ENCODE assay signal across 22 mouse cellular contexts in genomic region chr14:59616802-59617201, GRCm38 (mm10).
"Had no signal": no experiment of that assay in that cellular context is flagged by ENCODE, and none has a peak within 500 bp of the region (broad histone marks: within the 10 kb centered on the region; RNA-seq: fewer than 3 reads in every experiment).

No protein-coding gene starts in this region.

- ATAC-seq: hindbrain, postnatal 0 days; liver, embryonic 12.5 days had no signal

- H3K4me3 ChIP-seq: heart, embryonic 13.5 days; heart, embryonic 15.5 days; hindbrain, embryonic 13.5 days; hindbrain, embryonic 15.5 days; layer of hippocampus, adult 2 months; limb, embryonic 13.5 days; limb, embryonic 15.5 days; liver, embryonic 12.5 days had no signal

- H3K9ac ChIP-seq: heart, embryonic 13.5 days; heart, embryonic 15.5 days; hindbrain, embryonic 13.5 days; hindbrain, embryonic 15.5 days; limb, embryonic 13.5 days; limb, embryonic 15.5 days; liver, embryonic 12.5 days; liver, embryonic 14.5 days had no signal

- H3K4me2 ChIP-seq: heart, embryonic 11.5 days; heart, embryonic 13.5 days; heart, embryonic 15.5 days; hindbrain, embryonic 13.5 days; hindbrain, embryonic 15.5 days; limb, embryonic 13.5 days; limb, embryonic 15.5 days; liver, embryonic 12.5 days had no signal

- H3K27ac ChIP-seq: heart, embryonic 13.5 days; heart, embryonic 15.5 days; hindbrain, embryonic 13.5 days; hindbrain, embryonic 15.5 days; hindbrain, postnatal 0 days; layer of hippocampus, adult 2 months; limb, embryonic 13.5 days; limb, embryonic 15.5 days; liver, embryonic 12.5 days; liver, embryonic 14.5 days had no signal

- DNase-seq: gastrocnemius, postnatal 14 days; gastrocnemius, postnatal 36 days; heart, adult 18-20 months; heart, postnatal 14 days; heart, postnatal 36 days; kidney, adult 18-20 months; kidney, adult 8-10 months; kidney, postnatal 10 days; kidney, postnatal 25 days; kidney, postnatal 4 days; left cerebral cortex, postnatal 4 days had no signal

- H3K27me3 ChIP-seq: heart, embryonic 15.5 days; hindbrain, embryonic 13.5 days; hindbrain, embryonic 15.5 days; liver, embryonic 12.5 days had no signal

- H3K9me3 ChIP-seq: heart, embryonic 13.5 days; heart, embryonic 15.5 days; hindbrain, embryonic 13.5 days; hindbrain, embryonic 15.5 days; limb, embryonic 13.5 days; limb, embryonic 15.5 days; liver, embryonic 12.5 days had no signal

- H3K4me1 ChIP-seq: heart, embryonic 13.5 days; heart, embryonic 15.5 days; hindbrain, embryonic 13.5 days; hindbrain, embryonic 15.5 days; liver, embryonic 12.5 days had no signal

- H3K36me3 ChIP-seq: heart, embryonic 13.5 days; heart, embryonic 15.5 days; hindbrain, embryonic 13.5 days; hindbrain, embryonic 15.5 days; limb, embryonic 13.5 days; limb, embryonic 15.5 days; liver, embryonic 12.5 days had no signal
